Mouse (Mus musculus) forebrain, embryonic 10.5 days (tissue): ENCODE measurements around the gene Ppp1r9b. TPM values are rescaled to one million over a fixed set of nuclear protein-coding genes. Genes with fewer than 3 reads are reported as not detected.

ENCODE experiments used
- DNase-seq: peaks from one replicate; pipeline ENCODE4 v3.0.0-alpha.2; 2017; ENCODE audit warnings: low spot score; ENCODE audit errors: extremely low spot score
- H3K27ac ChIP-seq: fragments of 300-500 bp; sonication (generic); 2 replicates; pipeline ENCODE4 v1.5.1; 2016; ENCODE audit warnings: mild to moderate bottlenecking
- H3K27me3 ChIP-seq: fragments of 300-500 bp; sonication (generic); 2 replicates; pipeline ENCODE4 v1.6.1; 2016; ENCODE audit warnings: mild to moderate bottlenecking; ENCODE audit not compliant: poor library complexity, severe bottlenecking
- H3K36me3 ChIP-seq: fragments of 300-500 bp; sonication (generic); replicated peaks from 2 replicates; pipeline ENCODE4 v1.6.1; 2016; ENCODE audit warnings: mild to moderate bottlenecking, moderate library complexity
- H3K4me1 ChIP-seq: fragments of 300-500 bp; sonication (generic); 2 replicates; pipeline ENCODE4 v1.6.1; 2016
- H3K4me3 ChIP-seq: fragments of 300-500 bp; sonication (generic); 2 replicates; pipeline ENCODE4 v1.5.1; 2016; ENCODE audit warnings: mild to moderate bottlenecking, moderate library complexity
- H3K9me3 ChIP-seq: fragments of 300-500 bp; sonication (generic); 2 replicates; pipeline ENCODE4 v1.6.1; 2016; ENCODE audit warnings: mild to moderate bottlenecking, moderate library complexity
- WGBS: fragments of 180-500 bp; shearing (Covaris S2); methylation state at CpG from one replicate; pipeline ENCODE4 v1.1.7; 2016; 5-methylcytosine and 5-hydroxymethylcytosine counted together
- polyA plus RNA-seq: library from polyadenylated mRNA; unstranded; fragments of >200 nt; fragmentation: Nextera tagmentation; extraction: Ambion mirVana; gene quantifications from 2 replicates; pipeline ENCODE4 v1.2.1, GENCODE M21; 2016

The Ppp1r9b gene
- polyA plus RNA-seq, 1 experiment from 2014 or later, result 10.7 TPM

GRCm38 (mm10) chr11:94985140-94985539 lies 5.7 kb upstream of the Ppp1r9b start:
- Histone ChIP-seq H3K36me3 (no peaks in the 10 kb centered on the region), H3K4me3 (no peak overlapping the region), H3K27me3 (no peaks in the 10 kb centered on the region), H3K27ac (peak overlapping the region; percentile 67), H3K4me1 (peaks cover 47% of the 10 kb centered on the region), H3K9me3 (no peaks in the 10 kb centered on the region)
- no peak for DNase-seq
- 58% methylated on average over 1 of the region's 1 CpGs for WGBS

- 85% methylated on average over 5 of the region's 5 CpGs for WGBS
- Histone ChIP-seq H3K4me1 (peaks cover 54% of the 10 kb centered on the region), H3K27ac (no peak overlapping the region), H3K4me3 (no peak overlapping the region), H3K9me3 (no peaks in the 10 kb centered on the region), H3K27me3 (no peaks in the 10 kb centered on the region), H3K36me3 (no peaks in the 10 kb centered on the region)
- no peak for DNase-seq
Observed at GRCm38 (mm10) chr11:94985822-94986221, 5.0 kb upstream of the Ppp1r9b start.

GRCm38 (mm10) chr11:94986435-94986834 lies 4.4 kb upstream of the Ppp1r9b start:
- Histone ChIP-seq H3K36me3 (no peaks in the 10 kb centered on the region), H3K4me1 (peaks cover 56% of the 10 kb centered on the region), H3K27ac (peak overlapping the region; percentile 62; the same call in 1 of the 2 replicates), H3K4me3 (no peak overlapping the region), H3K27me3 (no peaks in the 10 kb centered on the region), H3K9me3 (no peaks in the 10 kb centered on the region)
- WGBS, result 74% methylated on average over 2 of the region's 2 CpGs
- DNase-seq, result no peak

- DNase-seq, result no peak
- Histone ChIP-seq H3K4me1 (peaks cover 65% of the 10 kb centered on the region), H3K9me3 (no peaks in the 10 kb centered on the region), H3K27me3 (no peaks in the 10 kb centered on the region), H3K4me3 (no peak overlapping the region), H3K36me3 (no peaks in the 10 kb centered on the region), H3K27ac (peak overlapping the region; percentile 62)
- 53% methylated on average over 6 of the region's 6 CpGs for WGBS
Observed at GRCm38 (mm10) chr11:94987341-94987740, 3.5 kb upstream of the Ppp1r9b start.

GRCm38 (mm10) chr11:94987851-94988250 lies 3.0 kb upstream of the Ppp1r9b start:
- no peak for DNase-seq
- Histone ChIP-seq H3K27me3 (no peaks in the 10 kb centered on the region), H3K9me3 (no peaks in the 10 kb centered on the region), H3K4me3 (no peak overlapping the region), H3K4me1 (peaks cover 70% of the 10 kb centered on the region), H3K36me3 (no peaks in the 10 kb centered on the region), H3K27ac (peak overlapping the region; percentile 97)
- WGBS, result 82% methylated on average over 8 of the region's 8 CpGs

- Histone ChIP-seq H3K9me3 (no peaks in the 10 kb centered on the region), H3K27ac (peak overlapping the region; percentile 97), H3K36me3 (0 out of 2 replicates have a peak, but pooled peaks cover 1% of the 10 kb centered on the region), H3K4me3 (peak overlapping the region; percentile 96), H3K27me3 (no peaks in the 10 kb centered on the region), H3K4me1 (peaks cover 82% of the 10 kb centered on the region)
- no peak for DNase-seq
- WGBS, result 22% methylated on average over 10 of the region's 10 CpGs
Observed at GRCm38 (mm10) chr11:94988780-94989561, 1.9 kb upstream of the Ppp1r9b start.

GRCm38 (mm10) chr11:94989562-94990017 lies 1.2 kb upstream of the Ppp1r9b start:
- peak overlapping the region; percentile 97 for H3K27ac ChIP-seq
- H3K36me3 ChIP-seq, result peaks cover 7% of the 10 kb centered on the region
- no peaks in the 10 kb centered on the region for H3K9me3 ChIP-seq
- peak; percentile 92 for DNase-seq
- H3K4me1 ChIP-seq, result peaks cover 88% of the 10 kb centered on the region
- no peaks in the 10 kb centered on the region for H3K27me3 ChIP-seq
- H3K4me3 ChIP-seq, result peak overlapping the region; percentile 96
- 0% methylated on average over 12 of the region's 12 CpGs for WGBS

- 46% methylated on average over 6 of the region's 6 CpGs for WGBS
- H3K4me3 ChIP-seq, result peak overlapping the region; percentile 96
- H3K36me3 ChIP-seq, result peaks cover 14% of the 10 kb centered on the region
- peaks cover 91% of the 10 kb centered on the region for H3K4me1 ChIP-seq
- no peaks in the 10 kb centered on the region for H3K27me3 ChIP-seq
- peak overlapping the region; percentile 97 for H3K27ac ChIP-seq
- no peak for DNase-seq
- H3K9me3 ChIP-seq, result no peaks in the 10 kb centered on the region
Observed at GRCm38 (mm10) chr11:94990102-94990748, 610 bp upstream of the Ppp1r9b start.

- WGBS, result under 1% methylated on average over 99 of the region's 99 CpGs
- H3K4me3 ChIP-seq, result peak overlapping the region; percentile 96
- H3K27me3 ChIP-seq, result no peaks in the 10 kb centered on the region
- H3K27ac ChIP-seq, result peak overlapping the region; percentile 97
- no peaks in the 10 kb centered on the region for H3K9me3 ChIP-seq
- H3K36me3 ChIP-seq, result peaks cover 30% of the 10 kb centered on the region
- peak; percentile 52 for DNase-seq
- peaks cover 94% of the 10 kb centered on the region for H3K4me1 ChIP-seq
Observed at GRCm38 (mm10) chr11:94991641-94992479, 1.0 kb downstream of the Ppp1r9b start.

- Histone ChIP-seq H3K27ac (peak overlapping the region; percentile 97), H3K9me3 (no peaks in the 10 kb centered on the region)
Observed at GRCm38 (mm10) chr11:94992480-94992753, 1.6 kb downstream of the Ppp1r9b start.

GRCm38 (mm10) chr11:94992754-94993606 lies 2.1 kb downstream of the Ppp1r9b start:
- Histone ChIP-seq H3K27me3 (no peaks in the 10 kb centered on the region), H3K36me3 (peaks cover 41% of the 10 kb centered on the region), H3K4me1 (peaks cover 88% of the 10 kb centered on the region), H3K27ac (peak overlapping the region; percentile 97), H3K4me3 (peak overlapping the region; percentile 96), H3K9me3 (no peaks in the 10 kb centered on the region)
- under 1% methylated on average over 22 of the region's 22 CpGs for WGBS
- peak; percentile 39 for DNase-seq

More at GRCm38 (mm10) chr11:94992480-94992753, 1.6 kb downstream of the Ppp1r9b start:
- peaks cover 36% of the 10 kb centered on the region for H3K36me3 ChIP-seq
- H3K27me3 ChIP-seq, result no peaks in the 10 kb centered on the region
- peak overlapping the region; percentile 96 for H3K4me3 ChIP-seq
- no peak for DNase-seq
- under 1% methylated on average over 20 of the region's 20 CpGs for WGBS
- H3K4me1 ChIP-seq, result peaks cover 90% of the 10 kb centered on the region
